Mouse (Mus musculus) liver, embryonic 14 days (tissue): ENCODE measurements around the gene Dop1a. TPM values are rescaled to one million over a fixed set of nuclear protein-coding genes. Genes with fewer than 3 reads are reported as not detected.

Experiments used
- polyA plus RNA-seq: library from polyadenylated mRNA; depleted of rRNA; stranded (reverse); fragments of >200 nt; gene quantifications from 2 replicates; pipeline ENCODE4 v1.2.3, GENCODE M21; 2012; rRNA removed

Dop1a gene
- 4.5 and 5.3 TPM in 2 replicates for polyA plus RNA-seq

DNA sequence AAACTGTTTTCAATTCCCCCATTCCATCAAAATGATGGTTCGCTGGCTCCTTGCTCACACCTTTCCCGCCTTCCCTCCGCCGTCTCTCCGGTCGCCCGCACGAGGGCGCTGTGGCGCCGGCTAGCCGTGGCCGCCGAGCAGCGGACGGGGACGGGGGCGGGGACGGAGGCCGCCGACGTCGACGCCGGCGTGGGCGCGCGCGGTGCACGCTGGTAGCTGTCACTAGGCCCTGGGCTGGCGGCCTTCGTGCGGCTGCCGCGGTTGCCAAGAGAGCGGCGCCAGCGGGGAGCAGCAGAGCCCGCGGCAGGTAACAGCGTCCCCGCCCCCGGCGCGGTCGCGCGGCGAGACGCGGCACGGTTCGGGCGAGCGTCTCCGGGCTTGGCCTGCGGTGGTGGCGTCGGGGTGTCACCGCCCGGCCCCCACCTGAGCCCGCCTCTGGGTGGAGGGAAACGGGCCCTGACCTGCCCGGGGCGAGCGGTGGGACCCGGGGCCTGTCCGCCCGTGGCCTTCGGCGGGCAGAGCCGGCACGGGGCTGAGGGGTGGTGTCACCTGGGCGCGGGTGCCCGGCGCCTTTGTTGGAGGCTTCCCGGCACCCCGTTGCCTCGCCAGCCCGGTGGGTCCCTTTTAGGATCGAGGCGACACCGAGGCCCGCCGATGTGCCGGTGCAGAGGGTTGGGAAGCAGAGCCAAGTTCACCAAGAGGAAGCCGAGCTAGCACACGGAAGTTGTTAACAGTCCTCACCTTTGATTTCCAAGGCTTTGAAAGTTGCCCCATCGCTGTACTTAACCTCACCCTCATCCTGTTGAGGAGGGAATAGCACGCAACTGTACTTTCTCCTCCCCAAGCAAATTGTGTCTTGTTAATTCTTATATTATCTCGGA is at the start of gene Dop1a:
Dop1a (plus strand) TSS at position 165 of the 881 bp plus-strand sequence.

DNA sequence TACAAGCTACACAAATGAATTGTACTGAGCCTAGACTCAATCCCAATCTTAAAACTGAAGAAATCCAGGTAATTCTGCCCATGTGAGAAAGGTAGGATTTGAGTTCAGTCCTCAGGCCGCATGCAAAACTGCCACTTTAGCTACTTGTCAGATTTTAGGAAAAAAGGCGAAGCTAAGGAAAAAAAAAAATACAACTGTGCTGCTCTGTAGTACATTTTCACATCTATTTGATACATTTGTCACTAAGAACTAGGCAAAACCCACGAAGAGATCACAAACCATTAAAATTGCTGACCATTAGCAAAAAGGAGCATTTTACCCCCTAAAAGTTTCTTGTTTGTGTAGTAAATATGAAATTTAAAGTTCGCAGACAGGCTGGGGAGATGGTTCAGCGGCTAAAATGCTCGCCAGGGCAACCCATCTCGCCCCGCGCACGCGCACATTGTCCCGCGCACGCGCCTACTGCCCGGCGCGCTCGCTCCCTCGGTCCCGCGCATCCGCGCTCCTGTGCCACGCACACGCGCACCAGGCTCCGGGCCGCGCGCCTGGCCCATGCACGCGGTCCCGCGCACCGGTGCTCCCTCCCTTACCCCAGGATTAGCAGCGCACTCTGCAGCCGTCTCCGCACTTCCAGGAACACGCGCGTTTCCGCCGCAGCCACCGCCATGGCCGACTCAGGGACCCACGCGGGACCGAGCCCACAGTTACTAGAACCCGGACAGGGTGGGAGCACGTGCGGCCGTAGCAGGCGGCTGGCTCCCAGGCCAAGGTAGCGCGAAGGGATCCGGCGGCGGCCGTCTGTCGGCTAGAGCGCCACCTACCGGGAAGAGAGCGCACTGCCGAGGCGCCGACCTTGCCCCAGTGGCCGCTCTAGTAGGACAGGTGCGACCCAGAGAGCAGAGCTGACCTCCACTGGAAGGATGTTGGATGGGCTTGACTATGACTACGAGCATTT is 2.5 kb upstream of the Dop1a start, which contains the start of gene Ube2cbp:
Ube2cbp (minus strand) TSS at position 800 of the 955 bp plus-strand sequence.

DNA sequence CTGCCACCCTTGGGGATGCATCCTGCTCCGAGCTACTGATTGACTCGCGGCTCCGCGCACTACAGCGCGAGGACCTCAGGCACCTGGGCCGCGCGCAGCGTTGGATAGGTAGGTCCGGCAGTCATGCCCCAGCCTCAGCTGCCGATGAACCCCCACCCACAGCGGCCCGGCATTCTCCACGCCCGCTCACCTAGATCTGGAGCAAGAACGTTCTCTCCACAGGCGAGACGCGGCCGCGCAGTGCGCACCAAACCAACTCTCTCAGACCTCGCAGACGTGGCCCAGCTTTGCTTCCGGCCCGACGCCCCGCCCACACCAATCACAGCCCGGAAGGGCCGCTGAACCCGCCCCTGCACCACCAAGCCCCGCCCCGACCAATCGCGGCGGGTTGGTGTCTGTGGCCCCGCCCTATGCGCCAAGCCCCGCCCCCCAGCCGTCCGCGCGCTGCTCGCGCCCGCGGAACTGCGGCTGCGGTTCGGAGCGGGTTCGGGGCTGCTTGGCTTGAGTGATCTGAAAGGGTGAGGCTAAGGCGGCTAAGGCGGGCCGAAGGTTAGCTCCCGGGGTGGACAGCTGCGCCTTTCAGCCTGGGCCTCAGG is 104.7 kb downstream of the Dop1a start, which contains the start of the genes Pgm3 and Rwdd2a:
Pgm3 (minus strand) TSS at position 303 of the 596 bp plus-strand sequence.
Rwdd2a (plus strand) TSS at position 452 of the 596 bp plus-strand sequence.

Other genes with a start within 250 kb of the Dop1a start
- 1.3 and 1.6 TPM in 2 replicates for gene Ube2cbp, start 2.2 kb upstream of the Dop1a start, polyA plus RNA-seq
- 7.7 and 8.1 TPM in 2 replicates for gene Pgm3, start 104.7 kb downstream of the Dop1a start, polyA plus RNA-seq
- gene Rwdd2a, start 104.8 kb downstream of the Dop1a start, polyA plus RNA-seq = 0.38 and 0.39 TPM in 2 replicates
- gene Me1, start 228.8 kb downstream of the Dop1a start, polyA plus RNA-seq = 1.9 and 2.1 TPM in 2 replicates